Mouse (Mus musculus) testis, adult 2 months (tissue): ENCODE measurements around the gene Fam83c.

ENCODE experiments used
- CTCF ChIP-seq: fragments of 200-500 bp; IDR thresholded peaks from 2 replicates; pipeline ENCODE4 v1.5.1; 2012; ENCODE audit warnings: low read depth, mild to moderate bottlenecking, inconsistent platforms, low read length, moderate library complexity; ENCODE audit not compliant: control insufficient read depth, insufficient read depth, insufficient replicate concordance
- POLR2A ChIP-seq: fragments of 200-500 bp; IDR thresholded peaks from 2 replicates; pipeline ENCODE4 v1.6.1; 2012; ENCODE audit warnings: low read depth, mild to moderate bottlenecking, inconsistent platforms, low read length, moderate library complexity; ENCODE audit not compliant: control insufficient read depth

- TF ChIP-seq POLR2A (no peak), CTCF (no peak)
These were observed 55.6 kb downstream of the Fam83c start for GRCm38 (mm10) chr2:155779066-155779465.
